Mouse (Mus musculus): ENCODE results near the gene Nab1.

- TF ChIP-seq CTCF (IDR thresholded peaks at IDR 0.05; ENCODE audit: low read depth) (no peak), EP300 (IDR thresholded peaks at IDR 0.05; ENCODE audit: low read depth) (no peak)
Observed at GRCm38 (mm10) chr1:52527252-52527651, 26.8 kb upstream of the Nab1 start.

Data from liver, postnatal 0 days (tissue).